ENCODE assay signal across 8 mouse cellular contexts in genomic region chr11:94939280-94939679, GRCm38 (mm10). TPM values are rescaled to one million over a fixed set of nuclear protein-coding genes. Genes with fewer than 3 reads are reported as not detected.
DNase-seq lines count a peak whose midpoint lies in the region; ATAC-seq and TF ChIP-seq lines count a peak whose summit lies in the region.

No protein-coding gene starts in this region.

- H3K9ac ChIP-seq in forebrain, postnatal 0 days, result no peak overlapping the region
- H3K9ac ChIP-seq in forebrain, embryonic 16.5 days (replicated peaks; ENCODE audit: low read depth, low read length), result no peak overlapping the region

- no peak overlapping the region for H3K4me2 ChIP-seq in forebrain, postnatal 0 days (ENCODE audit: low read depth)
- H3K4me2 ChIP-seq in forebrain, embryonic 16.5 days (ENCODE audit: low read length), result no peak overlapping the region

- WGBS in forebrain, postnatal 0 days, result 16% methylated on average over 4 of the region's 4 CpGs
- WGBS in forebrain, embryonic 16.5 days, result 23% methylated on average over 4 of the region's 4 CpGs

- H3K36me3 ChIP-seq in forebrain, postnatal 0 days (ENCODE audit: insufficient read depth), result no peaks in the 10 kb centered on the region
- H3K36me3 ChIP-seq in forebrain, embryonic 16.5 days (ENCODE audit: control insufficient read depth, insufficient read depth), result no peaks in the 10 kb centered on the region

- H3K4me3 ChIP-seq in forebrain, postnatal 0 days (ENCODE audit: low read depth, low read length), result no peak overlapping the region
- no peak overlapping the region for H3K4me3 ChIP-seq in forebrain, embryonic 16.5 days (replicated peaks; ENCODE audit: low read length)

- H3K27ac ChIP-seq in forebrain, postnatal 0 days (ENCODE audit: low read depth, low read length), result no peak overlapping the region
- H3K27ac ChIP-seq in forebrain, embryonic 16.5 days (ENCODE audit: low read length), result no peak overlapping the region

- peak; percentile 78 for DNase-seq in forebrain, postnatal 0 days
- DNase-seq in ZHBTc4 (ENCODE audit: low read depth, low spot score), result peak; percentile 72
- DNase-seq in embryo, embryonic 9.5 days (ENCODE audit: extremely low spot score), result peak; percentile 69
- DNase-seq in heart, postnatal 36 days, result peak; percentile 78 to 86
- peak; percentile 67 to 70 for DNase-seq in layer of hippocampus, postnatal 36 days
- peak; percentile 69 to 82 for DNase-seq in lung, postnatal 4 days
- peak; percentile 50 to 84 for DNase-seq in spleen, postnatal 4 days (ENCODE audit: low spot score in 2 of 2)

- no peak; the same call in 1 of the 2 replicates for ATAC-seq in forebrain, postnatal 0 days
- ATAC-seq in forebrain, embryonic 16.5 days, result no peak

- H3K4me1 ChIP-seq in forebrain, postnatal 0 days (ENCODE audit: insufficient read depth), result no peaks in the 10 kb centered on the region
- peaks cover 14% of the 10 kb centered on the region for H3K4me1 ChIP-seq in forebrain, embryonic 16.5 days (replicated peaks; ENCODE audit: control insufficient read depth, insufficient read depth, low read length)

- H3K27me3 ChIP-seq in forebrain, postnatal 0 days (ENCODE audit: insufficient read depth, low read length), result peaks cover 29% of the 10 kb centered on the region
- peaks cover 34% of the 10 kb centered on the region for H3K27me3 ChIP-seq in forebrain, embryonic 16.5 days (replicated peaks; ENCODE audit: control insufficient read depth, insufficient read depth, low read length)

- peak; percentile 89 for TF ChIP-seq CTCF in forebrain, postnatal 0 days (IDR thresholded peaks at IDR 0.05; ENCODE audit: low read depth)

- intact Hi-C loops in heart, postnatal 36 days (cut with DNase I), result loop anchor here (1.0 to 2.0 kb wide), 2 partner anchors 31 to 62 kb away; no protein-coding TSS in a partner anchor

- H3K9me3 ChIP-seq in forebrain, postnatal 0 days (ENCODE audit: low read length), result no peaks in the 10 kb centered on the region
- H3K9me3 ChIP-seq in forebrain, embryonic 16.5 days (ENCODE audit: control insufficient read depth, low read length), result no peaks in the 10 kb centered on the region

RNA-seq across cellular contexts. Expression of gene Col1a1, which starts 3.3 kb away (rescaled TPM):
- total RNA-seq in forebrain, postnatal 0 days (2014; rRNA removed), result 26.5 and 177 TPM in 2 replicates
- polyA plus RNA-seq in forebrain, postnatal 0 days (2015; fragmentation: Nextera tagmentation; extraction: Ambion mirVana), result 33.2 and 43.3 TPM in 2 replicates
- polyA plus RNA-seq in forebrain, embryonic 16.5 days (2015; fragmentation: Nextera tagmentation; extraction: Ambion mirVana), result 45.0 and 166 TPM in 2 replicates
- 100 to 1,000 TPM; 144 to 156 TPM for total RNA-seq in heart, postnatal 36 days (2021)
- total RNA-seq in layer of hippocampus, postnatal 36 days (2021), result 10 to 100 TPM; 12.0 to 18.6 TPM

RNA-seq across cellular contexts. Expression of gene Hils1, which starts 28.1 kb away (rescaled TPM):
- total RNA-seq in forebrain, postnatal 0 days (2014; rRNA removed), result not detected in 2 replicates
- polyA plus RNA-seq in forebrain, postnatal 0 days (2015; fragmentation: Nextera tagmentation; extraction: Ambion mirVana), result not detected in 2 replicates
- polyA plus RNA-seq in forebrain, embryonic 16.5 days (2015; fragmentation: Nextera tagmentation; extraction: Ambion mirVana), result not detected in 2 replicates
- total RNA-seq in heart, postnatal 36 days (2021), result not detected
- not detected for total RNA-seq in layer of hippocampus, postnatal 36 days (2021)

RNA-seq across cellular contexts. Expression of gene Sgca, which starts 36.8 kb away (rescaled TPM):
- total RNA-seq in forebrain, postnatal 0 days (2014; rRNA removed), result 0.15 TPM in 1 of 2 replicates, not detected in the other
- 0.09 and 0.13 TPM in 2 replicates for polyA plus RNA-seq in forebrain, postnatal 0 days (2015; fragmentation: Nextera tagmentation; extraction: Ambion mirVana)
- polyA plus RNA-seq in forebrain, embryonic 16.5 days (2015; fragmentation: Nextera tagmentation; extraction: Ambion mirVana), result 0.19 and 0.58 TPM in 2 replicates
- total RNA-seq in heart, postnatal 36 days (2021), result 100 to 1,000 TPM; 185 to 189 TPM
- under 1 TPM in 1 of 2 experiments, not detected in 1; 0.48 TPM for total RNA-seq in layer of hippocampus, postnatal 36 days (2021)

RNA-seq across cellular contexts. Expression of gene Ppp1r9b, which starts 51.6 kb away (rescaled TPM):
- 184 and 202 TPM in 2 replicates for total RNA-seq in forebrain, postnatal 0 days (2014; rRNA removed)
- 22.3 and 24.9 TPM in 2 replicates for polyA plus RNA-seq in forebrain, postnatal 0 days (2015; fragmentation: Nextera tagmentation; extraction: Ambion mirVana)
- polyA plus RNA-seq in forebrain, embryonic 16.5 days (2015; fragmentation: Nextera tagmentation; extraction: Ambion mirVana), result 22.0 and 22.4 TPM in 2 replicates
- 10 to 100 TPM; 46.3 to 50.8 TPM for total RNA-seq in heart, postnatal 36 days (2021)
- 100 to 1,000 TPM; 931 to 932 TPM for total RNA-seq in layer of hippocampus, postnatal 36 days (2021)

Comparison
In these comparisons a context has a peak if more than half of its experiments do, and no peak if none do; other contexts are left out.
1. RNA of gene Sgca, which starts 36.8 kb away (total RNA-seq): 185 to 189 TPM in heart, postnatal 36 days; 0.48 TPM in layer of hippocampus, postnatal 36 days and 0.15 TPM in forebrain, postnatal 0 days; every median in the first group is over 100 times any median in the second.
2. Peak in every context shown above with its lines, with median percentiles within 50 percentile points of each other: DNase-seq.